Mouse (Mus musculus) spleen, postnatal 4 days (tissue): ENCODE data around the gene Camp.

Experiments
- DNase-seq, 2 experiments: peaks; one replicate each; pipeline ENCODE4 v3.0.0; 2022; ENCODE audit warnings: low spot score in 2 of 2

The Camp gene

GRCm38 (mm10) chr9:109849312-109849758, at the start of gene Camp:
Gene Camp, minus strand, starts transcription at chr9:109849617.
- peak; percentile 32 to 68 for DNase-seq

GRCm38 (mm10) chr9:109898027-109898426, 48.6 kb upstream of the Camp start:
- DNase-seq, result no peak

- no peak for DNase-seq
Observed at GRCm38 (mm10) chr9:109896253-109897150, 47.1 kb upstream of the Camp start.

DNA sequence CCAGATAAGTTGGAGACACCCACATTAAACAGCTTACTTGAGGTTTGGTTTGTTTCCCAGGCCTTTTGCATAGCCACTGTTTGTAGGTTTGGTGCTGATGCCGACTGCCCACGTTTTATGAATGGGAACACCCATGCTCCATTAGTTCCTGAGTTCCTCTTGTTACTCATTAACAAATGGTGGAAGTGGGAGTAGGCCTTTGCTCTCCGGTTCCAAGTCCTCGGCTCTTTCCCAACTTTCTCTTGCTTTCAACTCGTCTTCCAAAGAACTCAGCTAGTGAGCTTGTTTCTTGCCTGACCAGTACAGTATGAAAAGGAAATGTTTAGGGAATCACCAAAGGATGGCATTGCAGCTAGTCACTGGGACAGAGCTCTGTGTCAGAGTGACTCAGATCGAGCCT, 46.2 kb upstream of the Camp start:
- no peak for DNase-seq

- peak; percentile 45 to 70 for DNase-seq
Observed at GRCm38 (mm10) chr9:109894413-109895090, 45.1 kb upstream of the Camp start.

DNA sequence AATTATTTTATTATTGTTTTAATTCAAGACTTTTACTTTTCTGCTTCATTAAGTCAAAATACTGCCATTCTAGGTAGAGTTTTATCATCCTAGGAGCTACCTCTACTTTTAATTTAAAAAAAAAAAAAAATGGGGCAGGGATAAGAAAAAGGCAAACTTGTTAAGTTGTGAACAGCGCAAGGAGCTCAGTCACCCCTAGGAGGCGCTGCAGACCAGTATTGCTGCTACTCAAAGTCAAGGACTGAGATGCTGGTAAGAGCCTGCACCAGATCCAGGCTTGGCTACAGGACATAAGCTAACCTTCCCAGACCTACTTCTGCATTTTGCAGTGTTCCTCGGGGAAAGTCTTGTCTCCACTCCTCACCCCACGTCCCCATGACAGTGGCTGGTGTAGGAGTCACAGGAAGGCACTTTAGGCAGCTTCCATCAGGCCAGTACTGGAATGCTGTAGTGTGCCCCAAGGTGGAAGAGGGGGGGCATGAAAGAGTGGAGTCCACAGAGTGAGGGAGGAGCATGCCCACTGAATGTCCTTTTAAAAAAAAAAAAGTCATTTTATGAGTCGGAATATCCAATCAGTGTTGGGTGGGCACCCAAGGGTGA, 43.3 kb upstream of the Camp start:
- DNase-seq, result peak; percentile 72 to 90

DNA sequence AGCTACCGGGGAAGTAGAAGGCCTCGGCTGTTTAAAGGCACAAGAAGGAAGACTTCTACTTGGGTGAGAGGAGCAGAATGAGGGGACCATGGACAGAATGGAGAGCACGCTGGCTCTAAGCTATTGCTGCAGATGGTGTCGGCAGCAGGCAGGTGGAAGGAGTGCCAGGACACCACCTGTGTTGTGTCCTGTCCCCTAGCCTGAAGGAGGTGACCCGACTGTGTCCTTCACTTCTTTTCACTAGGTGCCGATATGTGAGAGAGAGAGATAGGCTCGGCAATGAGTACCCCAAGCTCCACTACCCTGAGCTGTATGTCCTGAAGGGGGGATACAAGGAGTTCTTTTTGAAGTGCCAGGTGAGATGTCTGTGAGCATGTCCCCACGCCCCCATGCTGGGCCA, 42.1 kb upstream of the Camp start:
- no peak for DNase-seq

- no peak for DNase-seq
Observed at GRCm38 (mm10) chr9:109887321-109887720, 37.9 kb upstream of the Camp start.

- no peak for DNase-seq
Observed at GRCm38 (mm10) chr9:109886259-109886658, 36.8 kb upstream of the Camp start.

DNA sequence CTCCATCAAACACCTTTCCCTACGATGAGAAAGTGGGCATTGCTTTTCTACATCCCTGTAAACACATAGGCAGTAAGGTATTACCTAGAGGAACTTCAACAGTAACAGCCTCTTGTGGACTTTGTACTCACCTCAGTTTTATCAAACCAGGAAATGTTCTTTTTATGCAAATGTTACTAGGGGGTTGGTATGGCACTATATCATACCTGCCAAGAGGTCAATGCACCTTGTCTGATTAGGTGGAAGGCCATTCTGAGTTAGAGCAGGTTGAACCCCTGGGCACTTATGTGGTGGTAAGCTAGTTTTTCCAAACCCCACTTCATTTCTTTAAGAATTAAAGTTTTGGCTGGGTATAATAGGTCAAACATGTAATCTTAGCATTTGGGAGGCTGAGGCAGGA, 29.9 kb upstream of the Camp start:
- DNase-seq, result no peak

- no peak for DNase-seq
Observed at GRCm38 (mm10) chr9:109877666-109878065, 28.2 kb upstream of the Camp start.

- no peak for DNase-seq
Observed at GRCm38 (mm10) chr9:109876756-109877155, 27.3 kb upstream of the Camp start.

GRCm38 (mm10) chr9:109875695-109876601, 26.5 kb upstream of the Camp start:
- DNase-seq, result peak; percentile 66 to 82

DNA sequence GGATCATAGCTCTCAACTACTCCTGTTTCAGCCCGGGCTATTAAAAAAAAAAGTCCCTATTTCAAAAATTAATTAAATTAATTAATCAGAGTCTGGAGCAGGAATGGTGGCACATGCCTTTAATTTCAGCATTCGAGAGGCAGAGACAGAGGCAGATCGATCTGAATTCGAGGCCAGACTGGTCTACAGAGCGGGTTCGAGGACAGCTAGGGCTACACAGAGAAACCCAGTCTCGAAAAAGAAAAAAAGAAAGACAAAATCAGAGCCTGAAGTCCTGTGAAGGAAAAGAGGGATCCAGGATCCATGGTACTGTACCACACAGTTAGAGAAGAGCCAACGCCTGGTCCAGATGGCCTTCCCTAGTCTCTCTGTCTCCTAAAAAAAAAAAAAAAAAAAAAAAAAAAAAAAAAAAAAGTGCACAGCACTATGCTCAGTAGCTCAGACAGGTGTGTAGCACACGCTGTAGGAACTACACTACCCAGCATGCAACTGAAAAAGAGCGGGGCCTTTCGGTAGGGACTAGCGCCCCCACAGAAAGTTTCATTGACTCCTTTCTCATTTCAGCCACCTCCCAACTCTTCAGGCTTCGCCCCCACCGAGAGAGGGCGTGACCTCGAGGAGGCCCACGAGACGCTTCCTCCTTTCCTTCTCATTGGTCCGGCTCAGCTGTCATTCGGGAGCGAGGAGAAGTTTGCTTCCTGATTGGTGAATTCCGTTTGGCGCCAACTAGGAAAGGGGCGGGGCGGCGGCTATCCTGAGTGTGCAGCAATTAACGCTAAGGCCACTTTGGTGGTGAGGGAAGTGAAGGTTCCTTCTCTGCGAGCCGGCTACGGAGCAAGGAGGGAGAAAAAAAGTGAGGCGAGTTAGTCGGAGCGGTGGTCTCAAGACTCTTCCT, 25.6 kb upstream of the Camp start, which contains the start of gene Cdc25a:
Gene Cdc25a (plus strand): TSS at position 783 of the 895 bp plus-strand sequence.
- DNase-seq, result peak; percentile 97

- DNase-seq, result no peak
Observed at GRCm38 (mm10) chr9:109870983-109871572, 21.7 kb upstream of the Camp start.

DNA sequence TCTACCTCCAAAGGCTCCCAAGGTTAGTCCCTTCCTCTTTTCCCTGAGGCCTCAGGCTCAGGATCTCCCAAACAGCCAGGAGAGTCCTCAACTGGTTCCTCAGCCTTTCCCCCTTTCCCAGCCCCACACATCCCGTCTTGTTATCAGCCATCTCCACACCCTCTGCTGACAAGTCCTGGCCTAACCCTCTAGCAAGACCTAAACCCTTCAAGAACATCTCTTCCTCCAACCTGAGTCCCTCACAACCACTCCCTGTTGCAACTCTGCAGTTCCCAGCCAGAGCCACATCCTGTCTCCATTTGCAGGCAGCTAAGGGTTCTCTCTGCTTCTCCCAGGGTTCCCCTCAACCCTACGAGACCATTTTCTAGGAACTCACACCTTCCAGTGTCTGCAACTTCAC, 16.8 kb upstream of the Camp start:
- no peak for DNase-seq

GRCm38 (mm10) chr9:109863085-109863484, 13.7 kb upstream of the Camp start:
- no peak for DNase-seq

DNA sequence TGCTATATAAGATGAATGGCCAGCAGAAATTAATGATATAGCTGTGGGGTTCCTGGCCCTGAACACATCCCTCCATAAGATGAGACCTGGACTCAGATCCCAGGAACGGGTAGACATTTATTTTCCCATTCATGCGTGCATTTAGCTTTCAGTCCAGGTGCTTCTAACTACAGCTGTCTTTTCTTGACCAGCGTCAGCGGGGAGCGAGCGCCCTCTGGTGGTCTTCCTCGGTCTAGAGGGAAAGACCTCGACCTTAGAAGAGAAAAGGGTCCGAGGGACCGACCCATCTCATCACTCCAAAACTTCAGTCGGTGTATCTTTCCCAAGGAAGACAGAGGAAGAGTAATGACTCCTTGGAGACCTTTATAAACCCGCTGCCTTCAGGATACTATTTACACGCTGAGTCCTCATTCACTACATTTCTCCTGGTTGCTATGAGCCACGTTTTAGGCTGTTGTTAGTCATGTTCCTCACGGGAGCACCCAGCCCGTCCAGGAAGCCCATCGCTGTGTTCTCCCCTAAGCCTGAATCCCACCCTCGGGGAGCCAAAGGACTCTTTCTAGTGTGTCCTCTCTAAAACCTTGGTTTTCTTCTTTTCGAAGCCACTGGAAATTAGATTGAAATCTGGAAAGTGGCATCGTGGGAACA, 13.1 kb upstream of the Camp start:
- peak; percentile 80 to 95 for DNase-seq

DNA sequence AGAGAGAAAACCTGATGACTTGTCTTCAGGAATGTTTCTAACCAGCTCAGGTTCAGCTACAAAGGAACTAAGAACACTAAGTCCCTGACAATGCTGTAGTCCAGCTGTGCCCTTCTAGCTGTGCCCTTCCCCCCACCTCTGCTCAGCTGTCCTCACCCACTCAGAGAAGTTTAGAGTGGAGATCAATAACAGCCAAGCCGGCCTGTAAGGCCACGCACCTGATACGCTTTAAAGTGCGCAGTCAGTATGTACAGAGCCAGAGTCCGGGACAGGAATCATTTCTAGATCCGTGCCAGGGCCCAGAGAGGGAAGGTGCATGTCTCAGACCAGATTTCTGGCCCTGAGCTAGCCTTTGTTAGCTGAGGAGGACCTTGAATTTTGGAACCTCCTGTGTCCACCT, 6.5 kb upstream of the Camp start:
- no peak for DNase-seq
